Mouse (Mus musculus): Measurements from ENCODE around the gene Mtnr1b. TPM values are rescaled to one million over a fixed set of nuclear protein-coding genes. Genes with fewer than 3 reads are reported as not detected.
"Not testable (repeated sequence)": the region's sequence is repeated elsewhere in the genome, so short reads cannot be mapped to it uniquely, and the experiment has no call there.

Gene Mtnr1b
- polyA plus RNA-seq, 1 experiment from 2014 or later = not detected

DNA sequence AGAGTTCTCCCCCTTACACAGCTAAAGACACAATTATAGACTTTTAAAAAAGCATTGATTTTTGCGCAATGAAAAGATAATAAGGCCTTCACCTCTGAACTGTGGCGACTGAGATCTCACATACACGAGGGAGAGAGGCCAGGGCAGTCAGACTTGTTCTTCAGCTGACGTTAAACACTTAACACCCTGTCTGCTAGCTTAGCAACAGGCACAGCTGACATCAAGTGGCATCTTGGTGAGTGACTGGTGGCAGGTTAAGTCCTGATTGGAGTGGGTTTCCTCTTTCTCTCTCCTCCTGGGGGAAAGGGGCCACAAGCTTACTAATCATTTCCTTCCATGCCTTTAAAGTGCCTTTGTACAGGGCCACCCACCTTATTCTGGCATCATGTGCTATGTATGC lies 4.3 kb downstream of the Mtnr1b start:
- Histone ChIP-seq H3K4me3 (no peak overlapping the region), H3K36me3 (no peaks in the 10 kb centered on the region), H3K4me1 (no peaks in the 10 kb centered on the region), H3K27ac (replicated peaks) (no peak overlapping the region), H3K4me2 (replicated peaks) (no peak overlapping the region), H3K9ac (replicated peaks) (no peak overlapping the region), H3K9me3 (no peaks in the 10 kb centered on the region), H3K27me3 (peaks cover 13% of the 10 kb centered on the region; the same call in 1 of the 2 replicates)
- ATAC-seq (ENCODE audit: low FRiP score, low read depth) = no peak
- 77% methylated on average over 4 of the region's 4 CpGs for WGBS

GRCm38 (mm10) chr9:15869456-15869855 lies 4.9 kb downstream of the Mtnr1b start:
- Histone ChIP-seq H3K36me3 (no peaks in the 10 kb centered on the region), H3K27me3 (peaks cover 8% of the 10 kb centered on the region; the same call in 1 of the 2 replicates), H3K4me2 (replicated peaks) (no peak overlapping the region), H3K9me3 (no peaks in the 10 kb centered on the region), H3K27ac (replicated peaks) (no peak overlapping the region), H3K9ac (replicated peaks) (no peak overlapping the region), H3K4me1 (no peaks in the 10 kb centered on the region), H3K4me3 (no peak overlapping the region)
- WGBS = 57% methylated on average over 4 of the region's 4 CpGs
- ATAC-seq (ENCODE audit: low FRiP score, low read depth) = no peak

- ATAC-seq (ENCODE audit: low FRiP score, low read depth) = no peak
- no peaks in the 10 kb centered on the region for H3K9me3 ChIP-seq
- H3K36me3 ChIP-seq = no peaks in the 10 kb centered on the region
- no peaks in the 10 kb centered on the region for H3K27me3 ChIP-seq
- H3K9ac ChIP-seq (replicated peaks) = no peak overlapping the region
- H3K27ac ChIP-seq (replicated peaks) = no peak overlapping the region
- no peak overlapping the region for H3K4me2 ChIP-seq (replicated peaks)
- H3K4me3 ChIP-seq = no peak overlapping the region
- H3K4me1 ChIP-seq = no peaks in the 10 kb centered on the region
- WGBS = 78% methylated on average over 10 of the region's 10 CpGs
Measured at GRCm38 (mm10) chr9:15866280-15867072, 7.9 kb downstream of the Mtnr1b start.

GRCm38 (mm10) chr9:15861402-15861801 lies 13.0 kb downstream of the Mtnr1b start:
- Histone ChIP-seq H3K4me1 (no peaks in the 10 kb centered on the region), H3K27me3 (no peaks in the 10 kb centered on the region), H3K9me3 (no peaks in the 10 kb centered on the region), H3K4me2 (replicated peaks) (no peak overlapping the region), H3K27ac (replicated peaks) (no peak overlapping the region), H3K36me3 (no peaks in the 10 kb centered on the region), H3K4me3 (no peak overlapping the region), H3K9ac (replicated peaks) (no peak overlapping the region)
- 75% methylated on average over 5 of the region's 5 CpGs for WGBS
- ATAC-seq (ENCODE audit: low FRiP score, low read depth) = no peak

GRCm38 (mm10) chr9:15850749-15851148 lies 23.6 kb downstream of the Mtnr1b start:
- Histone ChIP-seq H3K4me1 (no peaks in the 10 kb centered on the region), H3K9ac (replicated peaks) (no peak overlapping the region), H3K27me3 (no peaks in the 10 kb centered on the region), H3K9me3 (no peaks in the 10 kb centered on the region), H3K4me3 (no peak overlapping the region), H3K4me2 (replicated peaks) (no peak overlapping the region), H3K27ac (replicated peaks) (no peak overlapping the region), H3K36me3 (no peaks in the 10 kb centered on the region)
- ATAC-seq (ENCODE audit: low FRiP score, low read depth) = no peak

DNA sequence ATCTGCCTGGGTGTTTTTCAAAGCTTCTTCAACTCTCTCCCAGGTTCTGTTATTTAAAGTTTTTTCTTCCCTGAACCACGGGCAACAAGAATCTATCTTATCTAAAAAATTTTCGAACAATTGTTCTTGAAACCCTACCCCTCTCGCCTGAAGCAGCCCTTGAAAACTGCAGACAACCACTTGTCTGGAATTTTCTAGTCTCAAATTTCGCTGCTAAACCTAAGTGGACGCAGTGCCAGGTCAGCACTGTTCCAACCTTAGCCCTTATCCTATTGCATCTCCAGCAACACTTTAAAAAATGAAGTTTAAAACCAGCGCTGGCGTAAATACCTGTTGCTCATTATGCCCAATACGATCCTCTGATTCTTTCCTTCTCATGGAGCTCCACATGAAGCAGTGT lies 29.0 kb downstream of the Mtnr1b start:
- Histone ChIP-seq H3K9ac (replicated peaks) (no peak overlapping the region), H3K9me3 (no peaks in the 10 kb centered on the region), H3K4me3 (no peak overlapping the region), H3K27ac (replicated peaks) (no peak overlapping the region), H3K4me1 (no peaks in the 10 kb centered on the region), H3K36me3 (no peaks in the 10 kb centered on the region), H3K27me3 (no peaks in the 10 kb centered on the region), H3K4me2 (replicated peaks) (no peak overlapping the region)
- no peak for ATAC-seq (ENCODE audit: low FRiP score, low read depth)
- 86% methylated on average over 8 of the region's 8 CpGs for WGBS

- H3K4me3 ChIP-seq; H3K27me3 ChIP-seq; H3K9ac ChIP-seq (replicated peaks); H3K4me2 ChIP-seq (replicated peaks); H3K27ac ChIP-seq (replicated peaks); H3K9me3 ChIP-seq; H3K4me1 ChIP-seq; H3K36me3 ChIP-seq; ATAC-seq (ENCODE audit: low FRiP score, low read depth): not testable (repeated sequence)
- 92% methylated on average over 4 of the region's 4 CpGs for WGBS
Measured at GRCm38 (mm10) chr9:15844936-15845335, 29.4 kb downstream of the Mtnr1b start.

DNA sequence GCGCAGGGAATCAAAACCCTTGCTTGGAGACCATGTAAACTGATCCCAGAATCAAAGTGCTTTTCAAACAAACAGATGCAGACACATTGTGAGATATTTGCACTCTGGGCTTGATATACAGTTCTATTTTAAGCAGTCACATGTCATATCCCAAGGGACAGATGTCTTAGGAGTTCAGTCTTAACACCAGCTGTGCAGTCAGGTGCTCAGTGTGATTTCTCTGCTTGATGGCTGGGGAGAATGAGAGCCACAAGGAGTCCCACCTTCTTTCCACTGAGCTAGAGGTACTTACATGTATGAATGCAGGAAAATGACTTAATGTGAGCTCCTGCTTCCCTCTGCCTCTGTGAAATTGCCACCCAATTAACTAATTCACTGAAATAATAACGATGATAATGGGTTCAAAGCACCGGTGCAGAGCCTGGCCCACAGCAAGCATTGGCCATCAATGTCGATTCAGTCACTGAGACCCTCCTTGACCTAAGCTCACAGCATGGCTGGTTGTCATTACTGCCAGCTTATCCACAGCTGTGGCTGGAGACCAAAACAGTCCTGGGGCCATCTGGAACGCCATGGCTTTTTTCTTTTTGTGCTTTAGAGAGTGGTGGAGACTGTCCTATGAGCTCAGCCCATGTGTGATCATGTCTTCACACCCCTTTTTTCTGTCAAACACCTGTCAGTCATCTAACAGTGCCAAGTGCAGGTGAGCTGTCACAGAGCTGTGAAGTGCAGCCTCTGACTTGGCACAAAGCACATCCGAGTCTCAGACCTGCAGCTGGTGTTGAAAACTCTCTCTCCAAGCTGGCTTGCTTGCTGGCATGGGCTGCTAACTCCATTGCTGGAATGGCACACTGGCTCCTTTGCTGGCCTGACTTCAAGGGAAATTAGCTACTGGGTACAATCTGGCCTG lies 61.1 kb downstream of the Mtnr1b start:
- Histone ChIP-seq H3K4me2 (replicated peaks) (no peak overlapping the region), H3K9ac (replicated peaks) (no peak overlapping the region), H3K4me3 (no peak overlapping the region), H3K36me3 (no peaks in the 10 kb centered on the region), H3K27ac (replicated peaks) (no peak overlapping the region), H3K27me3 (no peaks in the 10 kb centered on the region), H3K9me3 (no peaks in the 10 kb centered on the region), H3K4me1 (no peaks in the 10 kb centered on the region)
- 80% methylated on average over 6 of the region's 6 CpGs for WGBS
- ATAC-seq (ENCODE audit: low FRiP score, low read depth) = no peak

DNA sequence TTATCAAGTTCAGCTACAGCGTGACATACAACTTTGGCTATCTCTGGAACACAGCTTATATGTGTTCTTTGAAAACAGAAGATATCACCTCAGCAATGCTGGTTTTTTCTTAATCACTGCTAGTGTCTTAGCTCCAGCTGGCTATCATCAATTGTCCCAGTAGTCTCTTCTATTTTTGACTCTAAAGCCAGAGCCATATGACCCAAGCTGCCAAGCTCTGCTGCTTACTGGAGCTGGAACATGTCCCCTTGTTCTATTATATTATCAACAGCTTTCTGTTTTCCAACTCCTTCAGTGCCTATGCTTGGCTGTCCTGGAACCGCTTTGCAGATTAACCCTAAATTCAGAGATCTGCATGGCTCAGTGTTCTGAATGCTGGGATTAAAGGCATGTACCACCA lies 70.1 kb downstream of the Mtnr1b start:
- no peak for ATAC-seq (ENCODE audit: low FRiP score, low read depth)
- WGBS = 81% methylated on average over 2 of the region's 2 CpGs

DNA sequence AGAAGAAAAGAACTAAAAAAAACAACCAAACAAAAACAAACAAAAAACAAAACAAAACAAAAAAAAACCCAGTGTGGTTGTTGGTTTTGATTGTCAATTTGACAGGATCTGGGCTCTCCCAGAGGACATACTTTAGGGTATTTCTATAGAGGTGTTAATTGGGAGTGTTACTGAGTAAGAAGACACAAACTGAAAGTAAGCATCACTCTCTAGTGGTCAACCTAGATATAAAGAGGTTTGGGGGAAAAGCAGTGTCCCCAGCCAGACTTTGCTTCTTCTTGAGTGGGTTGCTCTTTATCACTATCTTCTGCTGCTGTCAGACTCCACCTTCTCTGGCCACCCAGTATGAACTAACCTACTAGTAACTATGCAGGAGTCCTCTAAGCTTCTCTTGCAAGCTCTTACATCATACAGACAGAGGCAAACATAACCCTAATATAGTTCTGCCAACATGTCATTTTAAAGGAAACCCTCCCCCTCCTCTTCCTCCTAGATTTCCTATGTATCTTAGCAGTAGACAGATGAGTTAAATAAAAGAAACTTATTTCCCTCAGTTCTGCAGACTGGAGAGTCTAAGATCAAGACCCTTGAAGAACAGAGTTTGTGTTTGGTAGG lies 71.8 kb downstream of the Mtnr1b start:
- Histone ChIP-seq H3K4me1 (no peaks in the 10 kb centered on the region), H3K9ac (replicated peaks) (no peak overlapping the region), H3K4me3 (no peak overlapping the region), H3K4me2 (replicated peaks) (no peak overlapping the region), H3K27me3 (no peaks in the 10 kb centered on the region), H3K9me3 (0 out of 2 replicates have a peak, but pooled peaks cover 3% of the 10 kb centered on the region), H3K27ac (replicated peaks) (no peak overlapping the region), H3K36me3 (no peaks in the 10 kb centered on the region)
- no peak for ATAC-seq (ENCODE audit: low FRiP score, low read depth)

More for the DNA sequence above, 70.1 kb downstream of the Mtnr1b start:
- Histone ChIP-seq H3K4me2 (replicated peaks) (no peak overlapping the region), H3K27ac (replicated peaks) (no peak overlapping the region), H3K4me3 (no peak overlapping the region), H3K36me3 (no peaks in the 10 kb centered on the region), H3K27me3 (no peaks in the 10 kb centered on the region), H3K9ac (replicated peaks) (no peak overlapping the region), H3K4me1 (no peaks in the 10 kb centered on the region), H3K9me3 (0 out of 2 replicates have a peak, but pooled peaks cover 3% of the 10 kb centered on the region)

- Histone ChIP-seq H3K27me3 (no peaks in the 10 kb centered on the region), H3K4me3 (no peak overlapping the region), H3K27ac (replicated peaks) (no peak overlapping the region), H3K9me3 (no peaks in the 10 kb centered on the region), H3K9ac (replicated peaks) (no peak overlapping the region), H3K4me1 (no peaks in the 10 kb centered on the region), H3K4me2 (replicated peaks) (no peak overlapping the region), H3K36me3 (no peaks in the 10 kb centered on the region)
- 93% methylated on average over 5 of the region's 5 CpGs for WGBS
- no peak for ATAC-seq (ENCODE audit: low FRiP score, low read depth)
Measured at GRCm38 (mm10) chr9:15800402-15800801, 74.0 kb downstream of the Mtnr1b start.

- no peak for ATAC-seq (ENCODE audit: low FRiP score, low read depth)
- no peak overlapping the region for H3K27ac ChIP-seq (replicated peaks)
- no peak overlapping the region for H3K4me2 ChIP-seq (replicated peaks)
- no peaks in the 10 kb centered on the region for H3K27me3 ChIP-seq
- no peak overlapping the region for H3K4me3 ChIP-seq
- no peak overlapping the region for H3K9ac ChIP-seq (replicated peaks)
- H3K36me3 ChIP-seq = no peaks in the 10 kb centered on the region
- WGBS = 86% methylated on average over 6 of the region's 6 CpGs
- no peaks in the 10 kb centered on the region for H3K9me3 ChIP-seq
- no peaks in the 10 kb centered on the region for H3K4me1 ChIP-seq
Measured at GRCm38 (mm10) chr9:15794408-15794807, 79.9 kb downstream of the Mtnr1b start.
